Mouse (Mus musculus): ENCODE results near the gene Wdhd1.

- TF ChIP-seq CTCF (IDR thresholded peaks at IDR 0.05; ENCODE audit: control insufficient read depth, insufficient read depth, insufficient replicate concordance, low read depth, low read length) (no peak), POLR2A (IDR thresholded peaks at IDR 0.05; ENCODE audit: control insufficient read depth, low read depth, low read length) (no peak)
Observed at GRCm38 (mm10) chr14:47275417-47275816, 1.2 kb downstream of the Wdhd1 start.

All from testis, adult 2 months (tissue).